Mouse (Mus musculus) kidney, postnatal 0 days (tissue): ENCODE data around the gene Gm10720. TPM values are rescaled to one million over a fixed set of nuclear protein-coding genes. Genes with fewer than 3 reads are reported as not detected.
A peak's percentile ranks its signal among the peaks of the same experiment; 100 is the strongest.
"Not testable (repeated sequence)": the region's sequence is repeated elsewhere in the genome, so short reads cannot be mapped to it uniquely, and the experiment has no call there.

Experiments used
- ATAC-seq: fragments of 200-750 bp; cut with Nextera tagmentation; replicated peaks from 2 replicates; pipeline ENCODE4 v1.8.0; 2017; ENCODE audit warnings: low read depth, moderate number of reproducible peaks, moderate TSS enrichment, moderate library complexity; ENCODE audit not compliant: low FRiP score
- DNase-seq: peaks from one replicate; pipeline ENCODE4 v3.0.0-alpha.2; 2016; ENCODE audit warnings: low spot score
- H3K27ac ChIP-seq: fragments of 300-500 bp; sonication (generic); 2 replicates; pipeline ENCODE4 v1.5.1; 2014; ENCODE audit warnings: mild to moderate bottlenecking
- H3K27me3 ChIP-seq: fragments of 300-500 bp; sonication (generic); 2 replicates; pipeline ENCODE4 v1.6.1; 2014; ENCODE audit warnings: low read length, mixed read lengths; ENCODE audit not compliant: insufficient read depth
- H3K36me3 ChIP-seq: fragments of 300-500 bp; sonication (generic); 2 replicates; pipeline ENCODE4 v1.6.1; 2014; ENCODE audit warnings: low read length, mixed read lengths; ENCODE audit not compliant: insufficient read depth
- H3K4me1 ChIP-seq: fragments of 300-500 bp; sonication (generic); replicated peaks from 2 replicates; pipeline ENCODE4 v1.6.1; 2014; ENCODE audit warnings: antibody characterized with exemption, low read length, mixed read lengths; ENCODE audit not compliant: insufficient read depth
- H3K4me2 ChIP-seq: fragments of 300-500 bp; sonication (generic); 2 replicates; pipeline ENCODE4 v1.6.1; 2014; ENCODE audit warnings: mild to moderate bottlenecking, low read length, moderate library complexity, mixed read lengths
- H3K4me3 ChIP-seq: fragments of 300-500 bp; sonication (generic); replicated peaks from 2 replicates; pipeline ENCODE4 v1.5.1; 2014; ENCODE audit warnings: low read depth, low read length
- H3K9ac ChIP-seq: fragments of 300-500 bp; sonication (generic); 2 replicates; pipeline ENCODE4 v1.6.1; 2014; ENCODE audit warnings: low read depth, low read length
- H3K9me3 ChIP-seq: fragments of 300-500 bp; sonication (generic); replicated peaks from 2 replicates; pipeline ENCODE4 v1.6.1; 2016; ENCODE audit warnings: low read length, inconsistent platforms, mixed read lengths
- WGBS: fragments of 180-500 bp; shearing (Covaris S2); extraction: QIAGEN DNeasy Blood & Tissue Kit; methylation state at CpG from one replicate; pipeline ENCODE4 v1.1.7; 2014; 5-methylcytosine and 5-hydroxymethylcytosine counted together
- polyA plus RNA-seq: library from polyadenylated mRNA; unstranded; fragments of >200 nt; fragmentation: Nextera tagmentation; extraction: Ambion mirVana; gene quantifications from 2 replicates; pipeline ENCODE4 v1.2.1, GENCODE M21; 2015

Gm10720 gene
- not detected in 2 replicates for polyA plus RNA-seq

DNA sequence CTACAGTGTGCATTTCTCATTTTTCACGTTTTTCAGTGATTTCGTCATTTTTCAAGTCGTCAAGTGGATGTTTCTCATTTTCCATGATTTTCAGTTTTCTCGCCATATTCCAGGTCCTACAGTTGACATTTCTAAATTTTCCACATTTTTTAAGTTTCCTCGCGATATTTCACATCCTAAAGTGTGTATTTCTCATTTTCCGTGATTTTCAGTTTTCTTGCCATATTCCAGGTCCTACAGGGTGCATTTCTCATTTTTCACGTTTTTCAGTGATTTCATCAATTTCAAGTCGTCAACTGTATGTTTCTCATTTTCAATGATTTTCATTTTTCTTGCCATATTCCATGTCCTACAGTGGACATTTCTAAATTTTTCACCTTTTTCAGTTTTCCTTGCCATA is at the start of gene Gm10720:
Gene Gm10720, plus strand, starts transcription at position 301 of the 400 bp plus-strand sequence.
- 67% methylated on average over 4 of the region's 9 CpGs for WGBS
- not testable (repeated sequence) for ATAC-seq

DNA sequence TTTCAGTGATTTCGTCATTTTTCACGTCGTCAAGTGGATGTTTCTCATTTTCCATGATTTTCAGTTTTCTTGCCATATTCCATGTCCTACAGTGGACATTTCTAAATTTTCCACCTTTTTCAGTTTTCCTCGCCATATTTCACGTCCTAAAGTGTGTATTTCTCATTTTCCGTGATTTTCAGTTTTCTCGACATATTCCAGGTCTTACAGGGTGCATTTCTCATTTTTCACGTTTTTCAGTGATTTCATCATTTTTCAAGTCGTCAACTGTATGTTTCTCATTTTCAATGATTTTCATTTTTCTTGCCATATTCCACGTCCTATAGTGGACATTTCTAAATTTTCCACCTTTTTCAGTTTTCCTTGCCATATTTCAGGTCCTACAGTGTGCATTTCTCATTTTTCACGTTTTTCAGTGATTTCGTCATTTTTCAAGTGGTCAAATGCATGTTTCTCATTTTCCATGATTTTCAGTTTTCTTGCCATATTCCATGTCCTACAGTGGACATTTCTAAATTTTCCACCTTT is 14.9 kb upstream of the Gm10720 start, which contains the start of gene Gm10722:
Gene Gm10722, plus strand, starts transcription at position 478 of the 528 bp plus-strand sequence.
- not testable (repeated sequence) for H3K36me3 ChIP-seq, ATAC-seq, H3K4me1 ChIP-seq, H3K4me2 ChIP-seq, H3K9me3 ChIP-seq, H3K4me3 ChIP-seq, H3K9ac ChIP-seq, H3K27ac ChIP-seq, H3K27me3 ChIP-seq
- peak; percentile 7 for DNase-seq
- WGBS = 72% methylated on average over 12 of the region's 12 CpGs

More for the DNA sequence above, at the start of gene Gm10720:
- not testable (repeated sequence) for DNase-seq, H3K4me3 ChIP-seq, H3K27me3 ChIP-seq, H3K9me3 ChIP-seq, H3K4me1 ChIP-seq, H3K36me3 ChIP-seq, H3K4me2 ChIP-seq, H3K27ac ChIP-seq, H3K9ac ChIP-seq

DNA sequence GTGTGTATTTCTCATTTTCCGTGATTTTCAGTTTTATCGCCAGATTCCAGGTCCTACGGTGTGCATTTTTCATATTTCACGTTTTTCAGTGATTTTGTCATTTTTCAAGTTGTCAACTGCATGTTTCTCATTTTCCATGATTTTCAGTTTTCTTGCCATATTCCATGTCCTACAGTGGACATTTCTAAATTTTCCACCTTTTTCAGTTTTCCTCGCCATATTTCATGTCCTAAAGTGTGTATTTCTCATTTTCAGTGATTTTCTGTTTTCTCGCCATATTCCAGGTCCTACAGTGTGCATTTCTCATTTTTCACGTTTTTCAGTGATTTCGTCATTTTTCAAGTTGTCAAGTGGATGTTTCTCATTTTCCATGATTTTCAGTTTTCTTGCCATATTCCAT is 14.4 kb upstream of the Gm10720 start:
- H3K9ac ChIP-seq, H3K27me3 ChIP-seq, H3K9me3 ChIP-seq, H3K36me3 ChIP-seq, ATAC-seq, H3K4me1 ChIP-seq, DNase-seq, H3K4me3 ChIP-seq, H3K4me2 ChIP-seq, H3K27ac ChIP-seq: not testable (repeated sequence)
- 66% methylated on average over 8 of the region's 8 CpGs for WGBS

DNA sequence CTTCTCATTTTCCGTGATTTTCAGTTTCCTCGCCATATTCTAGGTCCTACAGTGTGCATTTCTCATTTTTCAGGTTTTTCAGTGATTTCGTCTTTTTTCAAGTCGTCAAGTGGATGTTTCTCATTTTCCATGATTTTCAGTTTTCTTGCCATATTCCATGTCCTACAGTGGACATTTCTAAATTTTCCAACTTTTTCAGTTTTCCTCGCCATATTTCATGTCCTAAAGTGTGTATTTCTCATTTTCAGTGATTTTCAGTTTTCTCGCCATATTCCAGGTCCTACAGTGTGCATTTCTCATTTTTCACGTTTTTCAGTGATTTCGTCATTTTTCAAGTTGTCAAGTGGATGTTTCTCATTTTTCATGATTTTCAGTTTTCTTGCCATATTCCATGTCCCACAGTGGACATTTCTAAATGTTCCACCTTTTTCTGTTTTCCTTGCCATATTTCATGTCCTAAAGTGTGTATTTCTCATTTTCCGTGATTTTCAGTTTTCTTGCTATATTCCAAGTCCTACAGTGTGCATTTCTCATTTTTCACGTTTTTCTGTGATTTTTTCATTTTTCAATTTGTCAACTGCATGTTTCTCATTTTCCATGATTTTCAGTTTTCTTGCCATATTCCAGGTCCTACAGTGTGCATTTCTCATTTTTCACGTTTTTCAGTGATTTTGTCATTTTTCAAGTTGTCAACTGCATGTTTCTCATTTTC is 13.3 kb upstream of the Gm10720 start:
- not testable (repeated sequence) for H3K9me3 ChIP-seq, H3K9ac ChIP-seq, H3K4me2 ChIP-seq, H3K4me3 ChIP-seq, H3K4me1 ChIP-seq, H3K27me3 ChIP-seq, H3K36me3 ChIP-seq, H3K27ac ChIP-seq
- 62% methylated on average over 8 of the region's 11 CpGs for WGBS
- ATAC-seq (peak; percentile 83), DNase-seq (peak; percentile 3)

DNA sequence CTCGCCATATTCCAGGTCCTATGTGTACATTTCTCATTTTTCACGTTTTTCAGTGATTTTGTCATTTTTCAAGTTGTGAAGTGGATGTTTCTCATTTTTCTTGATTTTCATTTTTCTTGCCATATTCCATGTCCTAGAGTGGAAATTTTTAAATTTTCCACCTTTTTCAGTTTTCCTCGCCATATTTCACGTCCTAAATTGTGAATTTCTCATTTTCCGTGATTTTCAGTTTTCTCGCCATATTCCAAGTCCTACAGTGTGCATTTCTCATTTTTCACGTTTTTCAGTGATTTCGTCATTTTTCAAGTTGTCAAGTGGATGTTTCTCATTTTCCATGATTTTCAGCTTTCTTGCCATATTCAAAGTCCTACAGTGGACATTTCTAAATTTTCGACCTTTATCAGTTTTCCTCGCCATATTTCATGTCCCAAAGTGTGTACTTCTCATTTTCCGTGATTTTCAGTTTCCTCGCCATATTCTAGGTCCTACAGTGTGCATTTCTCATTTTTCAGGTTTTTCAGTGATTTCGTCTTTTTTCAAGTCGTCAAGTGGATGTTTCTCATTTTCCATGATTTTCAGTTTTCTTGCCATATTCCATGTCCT is 12.6 kb upstream of the Gm10720 start, which contains the start of gene Gm11168:
Gene Gm11168, plus strand, starts transcription at position 553 of the 603 bp plus-strand sequence.
- WGBS = 68% methylated on average over 6 of the region's 14 CpGs
- H3K9ac ChIP-seq, H3K27ac ChIP-seq, H3K27me3 ChIP-seq, H3K36me3 ChIP-seq, H3K4me3 ChIP-seq, ATAC-seq, H3K4me2 ChIP-seq, H3K9me3 ChIP-seq, H3K4me1 ChIP-seq, DNase-seq: not testable (repeated sequence)

DNA sequence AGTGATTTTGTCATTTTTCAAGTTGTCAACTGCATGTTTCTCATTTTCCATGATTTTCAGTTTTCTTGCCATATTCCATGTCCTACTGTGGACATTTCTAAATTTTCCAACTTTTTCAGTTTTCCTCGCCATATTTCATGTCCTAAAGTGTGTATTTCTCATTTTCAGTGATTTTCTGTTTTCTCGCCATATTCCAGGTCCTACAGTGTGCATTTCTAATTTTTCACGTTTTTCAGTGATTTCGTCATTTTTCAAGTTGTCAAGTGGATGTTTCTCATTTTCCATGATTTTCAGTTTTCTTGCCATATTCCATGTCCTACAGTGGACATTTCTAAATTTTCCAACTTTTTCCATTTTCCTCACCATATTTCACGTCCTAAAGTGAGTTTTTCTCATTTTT is 9.3 kb upstream of the Gm10720 start:
- WGBS = 80% methylated on average over 1 of the region's 5 CpGs
- H3K27me3 ChIP-seq, H3K9ac ChIP-seq, H3K9me3 ChIP-seq, H3K4me1 ChIP-seq, H3K36me3 ChIP-seq, H3K4me2 ChIP-seq, H3K4me3 ChIP-seq, H3K27ac ChIP-seq, DNase-seq, ATAC-seq: not testable (repeated sequence)

GRCm38 (mm10) chr9:3006636-3007035 is 8.8 kb upstream of the Gm10720 start:
- peak; percentile 72 for ATAC-seq

DNA sequence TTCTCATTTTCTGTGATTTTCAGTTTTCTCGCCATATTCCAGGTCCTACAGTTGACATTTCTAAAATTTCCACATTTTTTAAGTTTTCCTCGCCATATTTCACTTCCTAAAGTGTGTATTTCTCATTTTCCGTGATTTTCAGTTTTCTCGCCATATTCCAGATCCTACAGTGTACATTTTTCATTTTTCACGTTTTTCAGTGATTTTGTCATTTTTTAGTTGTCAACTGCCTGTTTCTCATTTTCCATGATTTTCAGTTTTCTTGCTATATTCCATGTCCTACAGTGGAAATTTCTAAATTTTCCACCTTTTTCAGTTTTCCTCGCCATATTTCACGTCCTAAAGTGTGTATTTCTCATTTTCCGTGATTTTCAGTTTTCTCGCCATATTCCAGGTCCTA is 8.2 kb upstream of the Gm10720 start:
- not testable (repeated sequence) for H3K4me3 ChIP-seq, H3K9ac ChIP-seq, H3K27me3 ChIP-seq, H3K4me2 ChIP-seq, H3K4me1 ChIP-seq, H3K27ac ChIP-seq, H3K9me3 ChIP-seq, H3K36me3 ChIP-seq
- 76% methylated on average over 6 of the region's 9 CpGs for WGBS
- ATAC-seq = 0 out of 2 replicates have a peak, but pooled peaks have one; percentile 20
- DNase-seq = peak; percentile 16

More at GRCm38 (mm10) chr9:3006636-3007035, 8.8 kb upstream of the Gm10720 start:
- 78% methylated on average over 8 of the region's 8 CpGs for WGBS
- not testable (repeated sequence) for H3K36me3 ChIP-seq, H3K4me1 ChIP-seq, H3K4me2 ChIP-seq, H3K27me3 ChIP-seq, H3K9me3 ChIP-seq, H3K4me3 ChIP-seq, H3K9ac ChIP-seq, DNase-seq, H3K27ac ChIP-seq

GRCm38 (mm10) chr9:3009331-3009730 is 6.1 kb upstream of the Gm10720 start:
- not testable (repeated sequence) for H3K27ac ChIP-seq, H3K9me3 ChIP-seq, H3K36me3 ChIP-seq, DNase-seq, H3K27me3 ChIP-seq, H3K4me1 ChIP-seq, H3K9ac ChIP-seq, H3K4me2 ChIP-seq, H3K4me3 ChIP-seq
- peak; percentile 51 for ATAC-seq
- no CpG with 5 or more reads among the region's 5 CpGs for WGBS
